Mouse (Mus musculus) lung, embryonic 14.5 days (tissue): ENCODE measurements around the gene Gm49383. TPM values are rescaled to one million over a fixed set of nuclear protein-coding genes. Genes with fewer than 3 reads are reported as not detected.
A peak's percentile ranks its signal among the peaks of the same experiment; 100 is the strongest.
"Not testable (repeated sequence)": the region's sequence is repeated elsewhere in the genome, so short reads cannot be mapped to it uniquely, and the experiment has no call there.

ENCODE experiments used
- ATAC-seq: fragments of 200-750 bp; cut with Nextera tagmentation; 2 replicates; pipeline ENCODE4 v1.8.0; 2017; ENCODE audit warnings: mild to moderate bottlenecking, moderate TSS enrichment, moderate library complexity; ENCODE audit not compliant: insufficient read depth
- DNase-seq: peaks from one replicate; pipeline ENCODE4 v3.0.0-alpha.2; 2015
- H3K27ac ChIP-seq: fragments of 300-500 bp; sonication (generic); 2 replicates; pipeline ENCODE4 v1.5.1; 2014; ENCODE audit warnings: low read depth, mild to moderate bottlenecking, moderate library complexity
- H3K27me3 ChIP-seq: fragments of 300-500 bp; sonication (generic); 2 replicates; pipeline ENCODE4 v1.6.1; 2014; ENCODE audit warnings: low read length, control low read depth; ENCODE audit not compliant: insufficient read depth
- H3K36me3 ChIP-seq: fragments of 300-500 bp; sonication (generic); 2 replicates; pipeline ENCODE4 v1.6.1; 2014; ENCODE audit warnings: control low read depth; ENCODE audit not compliant: insufficient read depth
- H3K4me1 ChIP-seq: fragments of 300-500 bp; sonication (generic); 2 replicates; pipeline ENCODE4 v1.6.1; 2014; ENCODE audit warnings: antibody characterized with exemption, control low read depth; ENCODE audit not compliant: insufficient read depth
- H3K4me2 ChIP-seq: fragments of 300-500 bp; sonication (generic); 2 replicates; pipeline ENCODE4 v1.6.1; 2014; ENCODE audit warnings: mild to moderate bottlenecking
- H3K4me3 ChIP-seq: fragments of 300-500 bp; sonication (generic); 2 replicates; pipeline ENCODE4 v1.5.1; 2014; ENCODE audit warnings: low read depth, low read length
- H3K9ac ChIP-seq: fragments of 300-500 bp; sonication (generic); 2 replicates; pipeline ENCODE4 v1.6.1; 2014
- H3K9me3 ChIP-seq: fragments of 300-500 bp; sonication (generic); 2 replicates; pipeline ENCODE4 v1.6.1; 2016; ENCODE audit warnings: low read depth, low read length, control low read depth
- CTCF ChIP-seq: IDR thresholded peaks from 2 replicates; pipeline ENCODE4 v1.5.1; 2016; ENCODE audit warnings: antibody characterized with exemption, low read depth
- WGBS: fragments of 180-500 bp; shearing (Covaris S2); extraction: QIAGEN DNeasy Blood & Tissue Kit; methylation state at CpG from one replicate; pipeline ENCODE4 v1.1.7; 2014; 5-methylcytosine and 5-hydroxymethylcytosine counted together
- polyA plus RNA-seq: library from polyadenylated mRNA; unstranded; fragments of >200 nt; fragmentation: Nextera tagmentation; extraction: Ambion mirVana; gene quantifications from 2 replicates; pipeline ENCODE4 v1.2.1, GENCODE M21; 2014

The Gm49383 gene
- polyA plus RNA-seq, 1 experiment from 2014 or later: 31.6 TPM

DNA sequence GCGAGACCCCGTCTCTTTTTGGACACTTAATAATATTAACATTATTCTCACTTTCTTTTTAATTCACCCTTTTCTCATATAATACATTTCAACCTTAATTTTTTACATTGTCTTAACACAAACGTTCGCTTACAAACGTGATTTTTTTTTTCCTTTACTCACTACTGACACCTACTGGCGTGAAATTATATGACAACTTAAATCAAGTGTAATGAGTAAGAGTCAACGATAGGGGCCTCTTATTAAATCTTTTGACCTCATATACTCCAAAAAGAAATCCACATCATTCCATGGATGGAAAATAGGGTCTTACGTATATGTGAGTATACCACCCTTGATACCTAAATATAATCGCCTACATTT is 37.3 kb downstream of the Gm49383 start:
- peak; percentile 91 for DNase-seq
- Histone ChIP-seq H3K27ac (no peak overlapping the region), H3K36me3 (peaks cover 28% of the 10 kb centered on the region), H3K27me3 (no peaks in the 10 kb centered on the region), H3K4me1 (no peaks in the 10 kb centered on the region), H3K9me3 (no peaks in the 10 kb centered on the region), H3K9ac (no peak overlapping the region), H3K4me3 (peak overlapping the region; percentile 74), H3K4me2 (peak overlapping the region; percentile 45)
- no peak for ATAC-seq
- WGBS: 5% methylated on average over 9 of the region's 9 CpGs
- peak; percentile 78 for TF ChIP-seq CTCF

DNA sequence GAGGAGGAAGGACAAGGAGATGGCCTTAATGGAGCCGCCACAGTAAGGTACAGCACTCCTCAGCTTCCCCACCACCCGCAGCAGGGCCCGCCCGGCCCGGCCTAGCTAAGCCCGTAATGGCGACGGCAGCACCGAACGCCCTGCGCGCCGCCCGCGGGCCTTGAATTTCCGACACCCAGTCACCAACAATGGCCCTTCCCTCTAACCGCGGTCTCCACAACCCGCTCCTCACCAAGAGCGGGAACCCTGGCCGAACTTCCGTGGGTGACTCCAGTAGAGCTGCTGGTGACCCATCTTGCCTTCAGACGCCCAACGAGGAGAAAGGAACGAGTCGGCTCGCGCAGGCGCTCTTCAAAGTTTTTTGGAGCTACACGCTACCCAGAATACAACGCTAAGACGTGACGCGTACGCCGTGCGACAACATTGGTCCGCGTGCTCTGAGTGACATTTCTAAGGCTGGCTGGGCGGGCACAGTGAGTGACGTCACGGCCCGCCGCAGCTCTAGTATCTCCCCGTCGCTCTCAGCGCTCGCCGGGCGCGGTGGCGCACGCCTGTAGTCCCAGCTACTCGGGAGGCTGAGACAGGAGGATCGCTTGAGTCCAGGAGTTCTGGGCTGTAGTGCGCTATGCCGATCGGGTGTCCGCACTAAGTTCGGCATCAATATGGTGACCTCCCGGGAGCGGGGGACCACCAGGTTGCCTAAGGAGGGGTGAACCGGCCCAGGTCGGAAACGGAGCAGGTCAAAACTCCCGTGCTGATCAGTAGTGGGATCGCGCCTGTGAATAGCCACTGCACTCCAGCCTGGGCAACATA is 37.9 kb downstream of the Gm49383 start, which contains the start of gene Rps29:
TSS of gene Rps29 (minus strand) at position 422 of the 813 bp plus-strand sequence.
- DNase-seq: peak; percentile 100
- not testable (repeated sequence) for H3K27me3 ChIP-seq, H3K9me3 ChIP-seq, H3K4me1 ChIP-seq
- Histone ChIP-seq H3K4me2 (peak within 1 kb of the TSS; percentile 86), H3K27ac (peak within 1 kb of the TSS; percentile 96), H3K4me3 (peak within 1 kb of the TSS; percentile 74), H3K9ac (peak within 1 kb of the TSS; percentile 89), H3K36me3 (peaks cover 28% of the 10 kb centered on the region)
- peak; percentile 99 for ATAC-seq
- under 1% methylated on average over 58 of the region's 68 CpGs for WGBS

DNA sequence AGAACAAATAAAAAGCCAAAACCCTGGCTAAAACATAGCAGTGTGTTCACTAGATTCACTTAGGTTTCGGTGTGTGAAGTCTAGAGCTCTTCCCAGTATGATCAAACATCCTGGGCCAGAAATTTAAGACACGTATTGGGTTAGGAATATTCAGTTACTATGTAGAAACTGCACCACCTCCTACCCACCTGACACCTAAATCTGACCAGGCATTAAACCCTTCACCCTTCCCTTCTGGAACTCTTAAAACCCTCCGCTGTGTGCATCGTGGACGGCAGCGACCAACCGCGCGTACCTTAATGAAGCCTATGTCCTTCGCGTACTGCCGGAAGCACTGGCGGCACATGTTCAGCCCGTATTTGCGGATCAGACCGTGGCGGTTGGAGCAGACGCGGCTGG is 38.5 kb downstream of the Gm49383 start:
- Histone ChIP-seq H3K36me3 (peaks cover 28% of the 10 kb centered on the region), H3K4me3 (peak overlapping the region; percentile 74), H3K4me2 (peak overlapping the region; percentile 86), H3K27ac (peak overlapping the region; percentile 96), H3K9ac (peak overlapping the region; percentile 89), H3K27me3 (no peaks in the 10 kb centered on the region), H3K4me1 (no peaks in the 10 kb centered on the region), H3K9me3 (no peaks in the 10 kb centered on the region)
- TF ChIP-seq CTCF: no peak
- ATAC-seq: no peak
- DNase-seq: peak; percentile 43
- WGBS: under 1% methylated on average over 19 of the region's 19 CpGs

DNA sequence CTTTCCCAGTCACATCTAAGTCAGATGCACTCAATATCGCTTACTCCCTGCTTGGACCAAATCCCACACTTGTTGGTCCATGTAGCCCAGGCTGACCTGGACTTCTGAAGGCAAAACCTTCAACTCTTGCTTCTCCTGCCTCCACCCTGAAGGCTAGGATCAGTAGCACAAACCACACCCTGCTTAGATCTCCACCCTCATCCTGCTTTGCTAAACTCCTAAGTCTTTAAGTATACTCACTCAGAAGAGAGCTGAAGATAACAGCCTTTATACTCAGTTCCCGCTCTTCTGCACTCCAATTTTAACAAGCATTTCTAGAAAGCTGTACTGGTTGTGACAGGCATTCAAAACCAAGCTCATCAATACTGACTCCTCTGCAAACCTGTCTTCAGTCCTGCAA is 39.8 kb downstream of the Gm49383 start:
- Histone ChIP-seq H3K27ac (no peak overlapping the region), H3K4me3 (0 out of 2 replicates have a peak overlapping the region, but pooled peaks have one; percentile 74), H3K36me3 (peaks cover 28% of the 10 kb centered on the region), H3K9me3 (no peaks in the 10 kb centered on the region), H3K4me1 (no peaks in the 10 kb centered on the region), H3K27me3 (no peaks in the 10 kb centered on the region), H3K9ac (no peak overlapping the region), H3K4me2 (peak overlapping the region; percentile 86)
- no peak for TF ChIP-seq CTCF
- 95% methylated on average over 2 of the region's 2 CpGs for WGBS
- DNase-seq (no peak), ATAC-seq (no peak)

DNA sequence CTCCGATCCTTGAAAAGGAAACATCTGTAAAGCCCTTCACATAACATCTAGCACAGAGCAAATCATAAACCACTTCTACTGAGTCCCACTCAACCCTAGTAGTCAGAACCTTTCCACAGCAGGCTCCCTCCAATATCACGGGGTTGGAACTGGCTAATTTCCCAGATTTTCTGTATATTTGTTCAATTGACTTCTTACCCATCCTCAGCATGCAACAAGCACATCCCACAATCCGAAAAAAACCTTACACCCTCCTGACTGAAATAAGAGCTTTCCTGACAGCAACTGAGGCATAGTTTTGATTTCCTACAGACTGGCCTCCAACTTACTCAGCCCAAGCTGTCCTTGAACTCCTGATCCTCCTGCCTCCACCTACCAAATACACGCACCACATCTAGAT is 40.5 kb downstream of the Gm49383 start:
- ATAC-seq (no peak), DNase-seq (peak; percentile 33)
- peaks cover 28% of the 10 kb centered on the region for H3K36me3 ChIP-seq
- no peaks in the 10 kb centered on the region for H3K9me3 ChIP-seq
- H3K9ac ChIP-seq: no peak overlapping the region
- no peak overlapping the region for H3K4me3 ChIP-seq
- H3K4me1 ChIP-seq: no peaks in the 10 kb centered on the region
- H3K27me3 ChIP-seq: no peaks in the 10 kb centered on the region
- TF ChIP-seq CTCF: no peak
- no peak overlapping the region for H3K4me2 ChIP-seq
- H3K27ac ChIP-seq: no peak overlapping the region
- 76% methylated on average over 4 of the region's 4 CpGs for WGBS

DNA sequence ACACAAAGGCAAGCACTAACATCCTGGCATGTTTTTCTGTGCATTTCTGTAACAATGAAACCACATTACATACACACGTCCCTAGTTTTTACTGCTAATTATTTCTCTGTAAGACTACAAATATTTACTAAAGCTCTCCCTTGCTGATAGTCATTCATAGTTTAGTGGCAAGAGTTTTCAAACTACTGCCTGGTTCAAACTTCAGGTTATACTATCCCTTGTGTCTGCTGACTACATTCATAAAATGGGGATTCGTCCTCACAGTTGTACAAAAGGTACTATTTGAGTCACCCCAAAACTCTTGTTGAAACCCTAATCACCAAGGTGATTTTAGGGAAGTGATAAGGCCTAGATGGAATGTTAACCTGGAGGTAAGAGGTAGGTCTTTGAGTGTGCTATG is 41.0 kb downstream of the Gm49383 start:
- H3K27ac ChIP-seq: no peak overlapping the region
- DNase-seq (no peak), ATAC-seq (no peak)
- H3K36me3 ChIP-seq: peaks cover 28% of the 10 kb centered on the region
- H3K4me1 ChIP-seq: no peaks in the 10 kb centered on the region
- no peak overlapping the region for H3K9ac ChIP-seq
- H3K4me3 ChIP-seq: no peak overlapping the region
- H3K9me3 ChIP-seq: no peaks in the 10 kb centered on the region
- no peak overlapping the region for H3K4me2 ChIP-seq
- H3K27me3 ChIP-seq: no peaks in the 10 kb centered on the region
- 72% methylated on average over 2 of the region's 2 CpGs for WGBS
- TF ChIP-seq CTCF: no peak

DNA sequence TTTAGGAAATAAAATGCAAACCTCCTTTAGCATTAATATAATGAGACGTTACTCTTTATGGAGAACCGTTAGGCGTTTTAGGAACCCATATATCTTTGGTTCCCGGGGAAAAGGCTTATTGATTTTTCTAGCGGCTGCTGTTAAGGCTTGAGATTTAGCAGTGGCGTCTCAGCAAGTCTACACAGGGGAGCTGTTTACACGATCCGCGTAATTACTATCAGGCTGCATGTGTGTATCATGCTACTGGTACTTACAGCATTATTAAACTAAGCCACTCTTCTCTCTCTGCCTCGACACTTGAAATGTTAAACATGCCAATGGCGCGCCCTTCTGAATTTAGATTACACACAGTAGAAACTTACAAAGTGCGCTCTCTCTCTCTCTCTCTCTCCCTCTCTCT is 46.9 kb downstream of the Gm49383 start:
- DNase-seq (no peak), ATAC-seq (no peak)
- Histone ChIP-seq H3K4me1 (no peaks in the 10 kb centered on the region), H3K9ac (no peak overlapping the region), H3K27ac (no peak overlapping the region), H3K9me3 (no peaks in the 10 kb centered on the region), H3K4me3 (no peak overlapping the region), H3K36me3 (0 out of 2 replicates have a peak, but pooled peaks cover 3% of the 10 kb centered on the region), H3K4me2 (no peak overlapping the region), H3K27me3 (no peaks in the 10 kb centered on the region)
- no peak for TF ChIP-seq CTCF
- 73% methylated on average over 13 of the region's 13 CpGs for WGBS
